Mouse (Mus musculus): ENCODE measurements around the gene Pdia4. TPM values are rescaled to one million over a fixed set of nuclear protein-coding genes. Genes with fewer than 3 reads are reported as not detected.
"Not testable (repeated sequence)": the region's sequence is repeated elsewhere in the genome, so short reads cannot be mapped to it uniquely, and the experiment has no call there.

Pdia4 gene
- 266 and 279 TPM in 2 replicates for polyA plus RNA-seq (2014; fragmentation: Nextera tagmentation; extraction: Ambion mirVana)

DNA sequence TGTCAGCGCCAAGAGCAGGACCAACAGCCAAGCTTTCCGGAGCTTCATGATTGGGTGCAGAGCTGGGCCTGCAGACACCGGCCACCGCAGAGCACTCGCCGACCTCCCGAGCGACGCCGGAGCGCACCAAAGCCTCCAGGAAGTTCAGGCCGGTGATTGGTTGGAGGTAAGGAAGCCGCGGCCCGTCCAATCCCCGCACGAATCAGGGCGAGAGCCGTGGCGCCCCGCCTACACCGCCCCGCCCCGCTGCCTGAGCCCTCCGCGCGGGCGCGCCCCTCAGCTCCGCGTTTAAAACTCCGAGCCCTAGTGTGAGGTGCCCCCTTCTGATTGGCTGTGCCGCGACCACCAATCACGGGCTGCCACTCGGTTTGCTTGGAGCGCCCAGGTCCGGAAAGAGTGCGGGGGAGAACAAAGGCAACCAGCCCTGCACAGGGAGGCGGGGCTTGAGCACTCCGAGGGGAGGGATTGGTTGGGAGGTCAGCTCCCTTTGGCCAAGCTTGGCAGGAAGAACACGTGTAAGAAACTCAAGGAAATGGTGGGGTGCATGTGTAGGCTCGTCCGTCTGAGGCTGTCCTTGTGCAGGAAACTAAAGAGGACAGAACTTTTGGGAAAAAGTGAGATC, at the start of gene Pdia4:
Pdia4 (minus strand) TSS at position 174 of the 622 bp plus-strand sequence.
- Histone ChIP-seq H3K4me3 (ENCODE audit: low read depth, low read length) (peak within 1 kb of the TSS; percentile 90), H3K27me3 (replicated peaks; ENCODE audit: control insufficient read depth, insufficient read depth, low read length) (no peaks in the 10 kb centered on the region), H3K4me1 (replicated peaks; ENCODE audit: control insufficient read depth, insufficient read depth, low read length) (peaks cover 29% of the 10 kb centered on the region), H3K9ac (ENCODE audit: low read length) (peak within 1 kb of the TSS; percentile 98), H3K9me3 (ENCODE audit: control insufficient read depth, low read length) (no peaks in the 10 kb centered on the region), H3K4me2 (ENCODE audit: low read length) (peak within 1 kb of the TSS; percentile 94), H3K27ac (ENCODE audit: low read depth) (peak within 1 kb of the TSS; percentile 96), H3K36me3 (ENCODE audit: control insufficient read depth, insufficient read depth, low read length) (no peaks in the 10 kb centered on the region)
- DNase-seq (ENCODE audit: low spot score) (peak; percentile 96), ATAC-seq (replicated peaks; ENCODE audit: low FRiP score, low TSS enrichment, low read depth) (peak; percentile 100)
- under 1% methylated on average over 44 of the region's 44 CpGs for WGBS

DNA sequence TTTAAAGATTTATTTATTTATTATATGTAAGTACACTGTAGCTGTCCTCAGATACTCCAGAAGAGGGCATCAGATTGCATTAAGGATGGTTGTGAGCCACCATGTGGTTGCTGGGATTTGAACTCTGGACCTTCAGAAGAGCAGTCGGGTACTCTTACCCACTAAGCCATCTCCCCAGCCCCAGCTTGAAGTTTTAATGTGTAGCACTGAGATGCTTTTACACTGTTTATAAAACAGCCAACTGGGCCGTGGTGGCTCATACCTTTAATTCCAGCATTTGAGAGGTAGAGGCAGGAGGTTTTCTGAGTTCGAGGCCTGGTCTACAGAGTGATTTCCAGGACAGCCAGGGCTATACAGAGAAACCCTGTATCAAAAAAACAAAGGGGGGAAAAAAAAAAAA, 44.5 kb upstream of the Pdia4 start:
- H3K4me1 ChIP-seq (replicated peaks; ENCODE audit: control insufficient read depth, insufficient read depth, low read length); H3K9ac ChIP-seq (ENCODE audit: low read length); H3K4me3 ChIP-seq (ENCODE audit: low read depth, low read length); DNase-seq (ENCODE audit: low spot score); H3K27me3 ChIP-seq (replicated peaks; ENCODE audit: control insufficient read depth, insufficient read depth, low read length); ATAC-seq (replicated peaks; ENCODE audit: low FRiP score, low TSS enrichment, low read depth); H3K9me3 ChIP-seq (ENCODE audit: control insufficient read depth, low read length); H3K27ac ChIP-seq (ENCODE audit: low read depth); H3K4me2 ChIP-seq (ENCODE audit: low read length): not testable (repeated sequence)
- 78% methylated on average over 3 of the region's 3 CpGs for WGBS
- H3K36me3 ChIP-seq (ENCODE audit: control insufficient read depth, insufficient read depth, low read length), result peaks cover 30% of the 10 kb centered on the region

GRCm38 (mm10) chr6:47857241-47857640, 44.0 kb upstream of the Pdia4 start:
- DNase-seq (ENCODE audit: low spot score) (no peak), ATAC-seq (replicated peaks; ENCODE audit: low FRiP score, low TSS enrichment, low read depth) (no peak)
- Histone ChIP-seq H3K9me3 (ENCODE audit: control insufficient read depth, low read length) (no peaks in the 10 kb centered on the region), H3K9ac (ENCODE audit: low read length) (no peak overlapping the region), H3K27me3 (replicated peaks; ENCODE audit: control insufficient read depth, insufficient read depth, low read length) (no peaks in the 10 kb centered on the region), H3K4me1 (replicated peaks; ENCODE audit: control insufficient read depth, insufficient read depth, low read length) (no peaks in the 10 kb centered on the region), H3K4me3 (ENCODE audit: low read depth, low read length) (no peak overlapping the region), H3K36me3 (ENCODE audit: control insufficient read depth, insufficient read depth, low read length) (peaks cover 28% of the 10 kb centered on the region), H3K4me2 (ENCODE audit: low read length) (no peak overlapping the region), H3K27ac (ENCODE audit: low read depth) (no peak overlapping the region)
- 96% methylated on average over 6 of the region's 6 CpGs for WGBS

- ATAC-seq (replicated peaks; ENCODE audit: low FRiP score, low TSS enrichment, low read depth), result no peak
- H3K27ac ChIP-seq (ENCODE audit: low read depth), result no peak overlapping the region
Measured at GRCm38 (mm10) chr6:47845779-47846178, 32.5 kb upstream of the Pdia4 start.

DNA sequence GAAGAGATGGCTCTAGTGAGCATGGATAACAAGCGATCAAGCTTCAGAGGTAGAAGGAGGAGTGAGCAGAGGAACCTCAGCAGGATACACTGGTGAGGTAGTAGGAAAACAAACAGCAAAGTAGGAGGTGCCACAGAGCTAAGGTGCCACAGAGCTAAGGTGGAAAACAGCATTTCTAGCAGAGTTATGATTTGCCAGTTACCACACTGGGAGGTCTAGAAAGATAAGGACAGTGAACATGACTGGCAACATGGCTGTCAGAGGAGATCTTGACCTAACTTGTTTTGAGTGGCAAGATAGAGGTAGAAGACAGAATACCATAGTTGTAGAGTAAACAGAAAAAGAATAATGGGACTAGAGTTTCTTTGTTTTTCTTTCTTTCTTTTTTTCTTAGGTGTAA, 29.1 kb upstream of the Pdia4 start:
- Histone ChIP-seq H3K27me3 (replicated peaks; ENCODE audit: control insufficient read depth, insufficient read depth, low read length) (no peaks in the 10 kb centered on the region), H3K9ac (ENCODE audit: low read length) (no peak overlapping the region), H3K4me3 (ENCODE audit: low read depth, low read length) (no peak overlapping the region), H3K36me3 (ENCODE audit: control insufficient read depth, insufficient read depth, low read length) (peaks cover 14% of the 10 kb centered on the region), H3K27ac (ENCODE audit: low read depth) (no peak overlapping the region), H3K4me2 (ENCODE audit: low read length) (no peak overlapping the region), H3K9me3 (ENCODE audit: control insufficient read depth, low read length) (no peaks in the 10 kb centered on the region), H3K4me1 (replicated peaks; ENCODE audit: control insufficient read depth, insufficient read depth, low read length) (0 out of 2 replicates have a peak, but pooled peaks cover 4% of the 10 kb centered on the region)
- 90% methylated on average over 1 of the region's 1 CpGs for WGBS
- ATAC-seq (replicated peaks; ENCODE audit: low FRiP score, low TSS enrichment, low read depth) (no peak), DNase-seq (ENCODE audit: low spot score) (no peak)

More at GRCm38 (mm10) chr6:47845779-47846178, 32.5 kb upstream of the Pdia4 start:
- no peak overlapping the region for H3K4me3 ChIP-seq (ENCODE audit: low read depth, low read length)
- H3K4me1 ChIP-seq (replicated peaks; ENCODE audit: control insufficient read depth, insufficient read depth, low read length), result no peaks in the 10 kb centered on the region
- DNase-seq (ENCODE audit: low spot score), result no peak
- H3K27me3 ChIP-seq (replicated peaks; ENCODE audit: control insufficient read depth, insufficient read depth, low read length), result no peaks in the 10 kb centered on the region
- no peaks in the 10 kb centered on the region for H3K9me3 ChIP-seq (ENCODE audit: control insufficient read depth, low read length)
- H3K36me3 ChIP-seq (ENCODE audit: control insufficient read depth, insufficient read depth, low read length), result peaks cover 11% of the 10 kb centered on the region
- no peak overlapping the region for H3K4me2 ChIP-seq (ENCODE audit: low read length)
- no peak overlapping the region for H3K9ac ChIP-seq (ENCODE audit: low read length)

DNA sequence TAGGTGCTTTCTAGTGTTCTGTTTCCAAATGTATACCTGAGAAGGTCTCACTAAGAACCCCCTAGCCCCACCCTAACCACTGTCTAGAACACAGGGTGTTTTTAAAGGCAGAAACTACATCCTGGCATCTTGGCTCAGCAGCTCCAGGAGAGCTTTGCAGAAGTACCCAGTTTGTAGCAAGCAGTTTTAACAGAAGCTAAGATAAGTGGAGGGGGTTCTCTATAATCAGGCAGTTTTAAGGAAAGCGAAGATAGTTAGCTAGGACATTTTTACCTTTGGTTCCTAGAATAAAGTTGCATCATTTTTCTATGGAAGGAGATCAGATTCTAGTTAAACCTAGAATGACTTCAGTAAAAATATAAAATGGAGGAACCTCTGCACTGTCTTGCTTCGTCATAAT, 28.6 kb upstream of the Pdia4 start:
- Histone ChIP-seq H3K27me3 (replicated peaks; ENCODE audit: control insufficient read depth, insufficient read depth, low read length) (no peaks in the 10 kb centered on the region), H3K4me3 (ENCODE audit: low read depth, low read length) (no peak overlapping the region), H3K36me3 (ENCODE audit: control insufficient read depth, insufficient read depth, low read length) (peaks cover 14% of the 10 kb centered on the region), H3K9me3 (ENCODE audit: control insufficient read depth, low read length) (no peaks in the 10 kb centered on the region), H3K9ac (ENCODE audit: low read length) (no peak overlapping the region), H3K4me1 (replicated peaks; ENCODE audit: control insufficient read depth, insufficient read depth, low read length) (0 out of 2 replicates have a peak, but pooled peaks cover 4% of the 10 kb centered on the region), H3K4me2 (ENCODE audit: low read length) (no peak overlapping the region), H3K27ac (ENCODE audit: low read depth) (no peak overlapping the region)
- ATAC-seq (replicated peaks; ENCODE audit: low FRiP score, low TSS enrichment, low read depth), result no peak
- no peak for DNase-seq (ENCODE audit: low spot score)
- WGBS, result 92% methylated on average over 2 of the region's 2 CpGs

- H3K27me3 ChIP-seq (replicated peaks; ENCODE audit: control insufficient read depth, insufficient read depth, low read length), result no peaks in the 10 kb centered on the region
- no peaks in the 10 kb centered on the region for H3K9me3 ChIP-seq (ENCODE audit: control insufficient read depth, low read length)
- no peak overlapping the region for H3K9ac ChIP-seq (ENCODE audit: low read length)
- ATAC-seq (replicated peaks; ENCODE audit: low FRiP score, low TSS enrichment, low read depth) (no peak), DNase-seq (ENCODE audit: low spot score) (no peak)
- WGBS, result 97% methylated on average over 1 of the region's 1 CpGs
- no peak overlapping the region for H3K4me3 ChIP-seq (ENCODE audit: low read depth, low read length)
- no peak overlapping the region for H3K27ac ChIP-seq (ENCODE audit: low read depth)
- no peak overlapping the region for H3K4me2 ChIP-seq (ENCODE audit: low read length)
- H3K36me3 ChIP-seq (ENCODE audit: control insufficient read depth, insufficient read depth, low read length), result peaks cover 14% of the 10 kb centered on the region
- 0 out of 2 replicates have a peak, but pooled peaks cover 4% of the 10 kb centered on the region for H3K4me1 ChIP-seq (replicated peaks; ENCODE audit: control insufficient read depth, insufficient read depth, low read length)
Measured at GRCm38 (mm10) chr6:47841077-47841476, 27.8 kb upstream of the Pdia4 start.

- Histone ChIP-seq H3K4me3 (ENCODE audit: low read depth, low read length) (no peak overlapping the region), H3K27me3 (replicated peaks; ENCODE audit: control insufficient read depth, insufficient read depth, low read length) (no peaks in the 10 kb centered on the region), H3K9me3 (ENCODE audit: control insufficient read depth, low read length) (no peaks in the 10 kb centered on the region), H3K4me2 (ENCODE audit: low read length) (no peak overlapping the region), H3K36me3 (ENCODE audit: control insufficient read depth, insufficient read depth, low read length) (peaks cover 7% of the 10 kb centered on the region), H3K4me1 (replicated peaks; ENCODE audit: control insufficient read depth, insufficient read depth, low read length) (0 out of 2 replicates have a peak, but pooled peaks cover 4% of the 10 kb centered on the region), H3K9ac (ENCODE audit: low read length) (no peak overlapping the region), H3K27ac (ENCODE audit: low read depth) (no peak overlapping the region)
- WGBS, result 74% methylated on average over 2 of the region's 2 CpGs
- no peak for DNase-seq (ENCODE audit: low spot score)
- ATAC-seq (replicated peaks; ENCODE audit: low FRiP score, low TSS enrichment, low read depth), result no peak
Measured at GRCm38 (mm10) chr6:47837630-47838029, 24.4 kb upstream of the Pdia4 start.

DNA sequence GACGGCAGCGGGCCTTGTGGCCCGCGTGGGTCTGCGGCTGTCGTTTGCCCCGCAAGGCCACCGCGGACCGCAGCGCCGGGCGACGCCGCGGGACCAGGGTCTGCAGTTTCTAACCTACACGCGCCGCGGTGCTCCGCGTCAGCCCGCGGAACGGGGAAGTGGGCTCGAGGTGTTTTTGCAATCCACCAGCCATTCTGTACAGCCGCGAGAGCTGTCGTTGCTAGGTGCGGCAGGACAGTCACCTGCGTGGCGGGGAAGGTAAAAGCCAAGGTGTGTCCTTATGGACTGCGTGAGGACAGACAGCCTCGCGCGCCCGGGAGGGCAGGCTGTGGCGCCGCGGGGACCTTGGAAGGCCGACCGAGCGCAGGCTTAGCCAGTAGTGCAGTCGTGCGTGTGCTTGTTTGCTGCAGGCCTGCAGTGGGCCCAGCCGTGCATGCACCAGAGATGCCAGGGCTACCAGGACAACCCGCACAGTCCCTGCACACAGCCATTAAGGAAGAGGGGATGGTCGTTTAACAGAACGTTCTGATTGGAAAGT, 22.8 kb upstream of the Pdia4 start:
- no peaks in the 10 kb centered on the region for H3K27me3 ChIP-seq (replicated peaks; ENCODE audit: control insufficient read depth, insufficient read depth, low read length)
- peak overlapping the region; percentile 86 for H3K9ac ChIP-seq (ENCODE audit: low read length)
- WGBS, result under 1% methylated on average over 49 of the region's 49 CpGs
- H3K36me3 ChIP-seq (ENCODE audit: control insufficient read depth, insufficient read depth, low read length), result peaks cover 6% of the 10 kb centered on the region; the same call in 1 of the 2 replicates
- H3K27ac ChIP-seq (ENCODE audit: low read depth), result peak overlapping the region; percentile 87
- H3K9me3 ChIP-seq (ENCODE audit: control insufficient read depth, low read length), result no peaks in the 10 kb centered on the region
- peak overlapping the region; percentile 79 for H3K4me2 ChIP-seq (ENCODE audit: low read length)
- DNase-seq (ENCODE audit: low spot score), result peak; percentile 85
- peak; percentile 44 for ATAC-seq (replicated peaks; ENCODE audit: low FRiP score, low TSS enrichment, low read depth)
- peak overlapping the region; percentile 90 for H3K4me3 ChIP-seq (ENCODE audit: low read depth, low read length)
- H3K4me1 ChIP-seq (replicated peaks; ENCODE audit: control insufficient read depth, insufficient read depth, low read length), result 0 out of 2 replicates have a peak, but pooled peaks cover 4% of the 10 kb centered on the region

All from intestine, embryonic 14.5 days (tissue).